Mouse (Mus musculus) small intestine, adult 2 months (tissue): ENCODE data around the gene Inpp5f.

ENCODE experiments used
- CTCF ChIP-seq: fragments of 200-500 bp; IDR thresholded peaks from 2 replicates; pipeline ENCODE4 v1.5.1; 2012; ENCODE audit warnings: low read depth, mild to moderate bottlenecking, control low read depth, inconsistent platforms, low read length, moderate library complexity, mixed read lengths; ENCODE audit not compliant: insufficient replicate concordance, insufficient read length; ENCODE audit errors: extremely low read depth
- POLR2A ChIP-seq: fragments of 200-500 bp; IDR thresholded peaks from 2 replicates; pipeline ENCODE4 v1.6.1; 2012; ENCODE audit warnings: low read depth, mild to moderate bottlenecking, control low read depth, inconsistent platforms, low read length, moderate library complexity

DNA sequence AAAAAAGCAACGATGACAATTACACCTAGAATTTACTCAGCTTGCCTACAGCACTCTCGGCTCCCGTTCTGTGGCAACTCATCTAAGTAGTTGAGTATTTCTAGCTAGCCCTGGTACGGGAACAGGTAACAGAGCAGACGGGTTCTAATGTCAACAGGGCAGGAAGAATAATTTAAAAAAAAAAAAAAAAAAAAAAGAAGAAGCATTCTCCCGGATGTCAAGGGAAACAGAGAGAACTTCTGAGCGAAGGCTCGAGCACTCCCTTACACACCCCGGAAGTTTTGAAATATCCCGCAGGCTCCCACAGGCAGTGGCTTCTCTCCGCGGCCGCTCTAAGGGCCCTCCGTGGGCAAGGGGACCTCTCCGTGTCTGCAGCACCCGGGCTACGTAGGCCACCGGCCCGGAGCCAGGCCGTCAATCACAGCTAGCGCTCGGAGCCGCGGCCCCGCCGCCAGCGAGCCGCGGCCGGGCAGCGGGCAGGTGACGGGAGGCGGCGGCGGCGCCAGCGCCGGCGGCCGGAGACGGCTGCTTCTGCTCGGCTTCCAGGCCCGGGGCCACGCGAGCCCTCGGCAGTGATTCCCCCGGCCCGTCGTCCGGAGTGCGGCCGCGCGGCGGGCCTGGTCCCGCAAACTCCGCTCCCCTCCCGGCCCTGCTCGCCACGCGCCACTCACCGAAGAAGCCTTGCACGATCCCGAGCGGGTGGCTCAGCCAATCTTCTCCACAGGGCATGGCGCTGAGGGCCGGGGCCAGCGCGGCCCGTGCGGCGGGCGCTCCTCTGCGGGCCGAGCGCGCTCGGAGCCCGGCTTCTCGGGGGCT lies 128.5 kb downstream of the Inpp5f start:
- TF ChIP-seq CTCF (no peak), POLR2A (no peak)
